Mouse (Mus musculus) spleen, postnatal 14 days (tissue): ENCODE measurements around the gene Fbxo31.
"Not testable (repeated sequence)": the region's sequence is repeated elsewhere in the genome, so short reads cannot be mapped to it uniquely, and the experiment has no call there.

Source experiments
- DNase-seq, 2 experiments: peaks; one replicate each; pipeline ENCODE4 v3.0.0; 2021 to 2022; ENCODE audit warnings: low spot score in 2 of 2

Gene Fbxo31

DNA sequence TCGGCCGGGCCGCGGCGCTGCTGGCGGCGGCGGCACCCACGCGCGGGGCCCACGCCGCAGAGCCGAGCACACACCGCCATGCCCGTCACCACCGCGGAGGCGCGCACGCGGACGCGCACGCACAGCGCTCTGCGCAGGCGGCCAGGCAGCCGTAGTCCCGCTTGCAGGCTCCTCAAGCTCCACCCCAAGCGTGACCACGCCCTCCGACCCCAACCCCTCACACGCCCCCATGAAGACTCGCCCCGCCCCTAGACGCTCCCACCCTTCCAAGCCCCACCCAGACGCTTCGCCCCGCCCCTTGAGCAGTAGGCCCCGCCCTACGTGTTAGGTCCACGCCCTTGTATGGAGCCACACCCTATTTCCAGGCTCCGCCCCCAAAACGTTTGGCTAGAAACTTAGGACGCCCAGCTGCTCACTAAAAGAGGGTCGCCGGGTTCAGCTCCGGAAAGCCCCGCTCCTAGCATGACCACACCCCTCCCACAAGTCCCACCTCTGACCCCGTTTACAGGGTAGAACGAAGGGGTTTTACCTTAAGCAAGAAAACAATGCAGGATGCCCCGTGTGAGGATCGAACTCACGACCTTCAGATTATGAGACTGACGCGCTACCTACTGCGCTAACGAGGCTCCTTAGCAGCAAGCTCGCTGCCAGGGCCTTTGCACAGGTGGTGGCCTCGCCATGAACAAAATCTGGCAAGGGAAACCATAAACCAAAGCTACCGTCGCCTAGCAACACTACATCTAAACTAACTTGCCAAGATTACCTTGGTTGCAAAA, at the start of gene Fbxo31:
Gene Fbxo31 (minus strand): TSS at position 131 of the 776 bp plus-strand sequence.
- peak; percentile 82 to 92 for DNase-seq

DNA sequence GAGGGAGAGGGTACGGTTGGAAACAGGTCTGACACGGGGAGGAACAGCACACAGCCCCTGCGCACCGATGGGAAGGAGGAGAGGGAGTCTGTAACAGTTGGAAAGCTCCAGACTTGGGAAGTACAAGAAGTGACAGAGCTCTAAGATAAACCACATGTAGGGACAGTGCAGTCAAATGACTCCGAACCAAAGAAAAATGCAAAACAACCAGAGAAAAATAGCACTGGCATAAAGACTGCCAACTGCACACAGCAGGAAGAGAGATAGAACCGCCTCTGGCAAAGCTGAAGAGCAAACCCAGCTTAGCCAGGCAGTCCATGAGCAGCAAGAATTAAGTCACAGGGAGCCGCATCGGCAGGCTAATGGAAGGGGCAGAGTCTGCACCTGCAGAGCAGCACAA, 44.4 kb upstream of the Fbxo31 start:
- no peak for DNase-seq

DNA sequence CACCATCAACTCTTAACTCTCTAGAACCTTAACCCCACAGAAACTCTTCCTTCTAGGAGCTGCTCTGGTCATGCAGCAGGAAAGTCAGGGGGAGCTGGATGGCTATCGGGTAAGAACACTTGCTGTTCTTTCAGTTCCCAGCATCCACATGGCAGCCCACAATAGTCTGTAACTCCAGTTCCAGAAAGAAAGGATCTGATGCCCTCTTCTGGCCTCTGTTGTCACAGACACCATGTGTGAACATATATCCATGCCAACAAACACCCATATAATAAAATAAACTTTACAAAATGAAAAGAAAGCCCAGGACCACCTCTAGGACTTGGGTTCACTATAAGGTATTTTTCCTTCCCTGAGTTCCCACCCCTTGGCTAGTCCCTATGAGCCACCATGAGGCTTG, 43.3 kb upstream of the Fbxo31 start:
- no peak for DNase-seq

DNA sequence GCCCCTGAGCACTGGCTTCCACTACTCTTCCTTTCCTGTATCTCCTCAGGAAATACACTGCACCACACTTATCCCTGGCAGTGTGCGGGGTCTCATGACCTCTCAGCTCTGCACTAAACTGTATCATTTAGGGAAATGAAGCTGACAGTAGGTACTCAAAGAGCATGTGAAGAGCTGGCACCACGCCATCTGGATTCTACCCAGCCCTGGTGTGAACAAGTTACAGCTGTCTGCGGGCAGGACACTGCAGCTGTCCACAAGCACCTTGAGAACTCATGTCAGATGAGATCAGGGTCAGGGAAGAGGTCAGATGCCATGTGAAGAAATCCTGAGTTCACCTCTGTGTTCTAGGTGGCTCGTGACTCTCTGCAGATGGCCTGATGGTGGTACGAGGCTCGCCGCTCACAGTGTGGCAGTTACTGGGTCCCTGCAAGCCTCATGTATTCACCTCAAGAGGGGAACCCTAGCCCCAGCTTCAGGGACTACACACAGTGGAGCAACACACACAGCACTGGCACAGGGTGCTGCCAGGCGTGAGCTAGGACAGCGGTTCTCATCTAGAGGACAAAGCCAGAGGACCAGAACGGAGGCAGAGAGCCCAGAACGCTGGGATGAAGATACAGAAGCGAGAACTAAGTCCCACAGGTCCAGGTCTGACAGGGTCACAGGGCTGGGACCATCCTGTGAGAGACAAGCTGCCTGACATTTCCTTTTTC, 42.4 kb upstream of the Fbxo31 start:
- DNase-seq, result no peak

DNA sequence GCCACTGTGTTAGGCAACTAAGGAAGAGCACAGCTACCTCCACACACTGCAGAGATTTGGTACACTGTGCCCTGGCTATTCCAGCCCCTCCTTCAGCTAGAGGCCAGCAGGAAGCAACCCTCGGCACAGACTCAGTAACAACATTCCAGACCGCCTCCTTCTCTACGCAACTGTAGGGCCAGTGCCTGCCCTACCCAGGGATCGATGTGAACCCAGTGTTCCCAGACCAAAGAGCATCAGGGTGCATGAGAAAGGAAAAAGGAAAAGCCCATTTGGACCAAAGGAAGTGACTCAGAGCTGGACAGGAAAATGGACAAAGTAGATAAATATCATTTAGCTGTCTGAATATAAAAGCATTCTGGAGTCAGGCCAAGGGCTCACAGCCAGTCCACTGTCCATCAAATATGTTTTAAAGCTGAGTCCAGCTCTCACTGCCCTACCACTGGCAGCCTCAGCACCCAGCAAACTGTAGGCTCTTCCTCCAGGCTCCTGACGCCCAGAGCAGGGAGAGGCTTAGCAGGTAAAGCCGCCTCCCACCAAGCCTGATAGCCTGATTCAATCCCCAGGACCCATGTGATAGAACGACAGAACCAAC, 40.9 kb upstream of the Fbxo31 start:
- DNase-seq, result no peak

DNA sequence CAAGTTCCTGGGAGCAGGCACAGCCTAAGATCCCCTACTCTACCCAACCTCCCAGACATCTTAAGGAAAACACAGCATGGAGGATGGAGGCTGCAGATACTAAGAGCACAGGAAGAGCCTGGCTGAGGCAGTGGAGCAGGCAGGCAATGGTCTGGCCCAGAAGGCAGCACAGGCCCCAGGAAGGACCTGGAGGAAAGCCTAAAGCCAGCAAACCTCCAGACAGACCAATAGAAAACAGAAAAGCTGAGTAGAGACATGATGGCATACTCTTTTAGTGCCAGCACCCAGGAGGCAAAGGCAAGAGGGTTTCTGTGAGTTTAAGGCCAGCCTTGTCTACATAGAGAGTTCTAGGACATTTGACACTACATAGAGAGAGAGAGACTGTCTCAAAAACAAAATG, 34.8 kb upstream of the Fbxo31 start:
- no peak for DNase-seq

DNA sequence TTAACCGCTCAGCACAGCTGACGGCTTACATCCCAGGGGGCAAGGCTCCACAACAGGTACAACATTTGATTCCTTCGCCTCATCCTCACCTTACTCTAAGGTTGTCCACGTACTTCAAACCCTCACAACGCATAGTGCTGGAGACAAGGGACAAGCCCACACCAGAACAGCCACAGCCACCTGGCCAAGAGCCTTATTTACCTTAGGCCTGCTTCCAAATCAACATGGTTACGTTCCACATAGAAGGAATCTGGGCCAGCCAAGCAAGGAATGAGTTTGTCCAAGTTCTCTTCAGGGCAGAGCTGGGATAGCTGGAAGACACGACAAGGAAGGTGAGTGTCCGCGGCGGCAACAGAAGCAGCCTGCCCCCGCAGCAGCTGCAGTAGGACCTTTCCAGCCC, 31.3 kb upstream of the Fbxo31 start:
- DNase-seq, result no peak

DNA sequence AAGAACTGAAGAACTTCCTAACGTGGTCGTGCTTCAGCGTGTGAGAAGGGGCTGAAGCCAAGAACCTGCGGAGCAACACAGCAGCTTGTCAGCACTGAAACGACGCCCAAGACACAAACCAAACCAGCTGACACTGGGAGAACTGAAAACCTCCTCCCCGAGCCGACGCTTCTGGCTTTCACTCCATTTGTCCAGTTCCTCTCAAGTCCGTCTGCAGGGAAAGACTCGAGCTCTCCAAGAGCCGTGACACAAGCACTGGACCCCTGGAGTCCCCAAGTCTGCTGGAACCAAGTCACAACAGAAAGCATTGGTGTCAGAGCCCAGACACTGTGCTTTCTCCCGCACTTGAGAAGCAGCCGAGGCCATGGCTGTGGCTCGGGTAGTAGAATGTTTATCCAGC, 30.6 kb upstream of the Fbxo31 start:
- DNase-seq, result no peak

DNA sequence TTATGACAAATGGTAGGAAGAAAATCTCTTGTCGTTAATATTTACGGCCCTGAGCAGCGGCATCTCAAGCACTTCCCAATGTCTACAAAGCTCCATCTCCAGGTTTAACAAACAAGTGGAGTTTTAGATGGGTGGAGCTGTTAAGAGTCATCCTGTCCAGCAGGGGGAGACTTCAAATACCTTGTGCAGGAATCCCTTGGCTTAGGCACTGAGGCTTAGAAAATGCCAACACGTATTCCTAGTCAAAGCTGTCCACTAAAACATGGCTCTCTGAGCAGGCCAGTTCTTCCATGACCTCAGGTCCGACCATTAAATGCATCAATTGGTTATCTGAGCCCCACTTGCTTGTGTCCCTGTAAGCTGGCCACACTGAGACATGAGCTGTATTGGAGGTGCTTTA, 29.1 kb upstream of the Fbxo31 start:
- DNase-seq, result no peak

DNA sequence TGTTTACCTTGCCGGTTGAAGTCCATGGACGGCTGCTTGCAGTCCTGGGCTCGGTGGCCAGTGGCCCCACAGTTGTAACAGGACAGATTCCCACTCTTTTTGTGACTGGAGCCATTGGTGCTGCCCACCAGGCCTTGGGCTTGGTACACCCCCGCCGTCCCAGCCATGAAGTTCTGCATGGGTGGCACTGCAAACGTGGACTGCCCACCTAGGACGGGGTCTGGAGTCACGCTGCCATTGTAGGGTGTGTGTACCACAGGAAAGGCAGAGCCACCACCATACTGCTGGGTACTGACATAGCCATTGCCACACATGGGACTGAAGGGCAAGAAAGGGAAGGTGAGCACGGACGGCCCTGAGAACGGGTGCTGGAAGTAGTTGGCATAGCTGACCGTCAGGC, 25.2 kb upstream of the Fbxo31 start:
- no peak for DNase-seq

DNA sequence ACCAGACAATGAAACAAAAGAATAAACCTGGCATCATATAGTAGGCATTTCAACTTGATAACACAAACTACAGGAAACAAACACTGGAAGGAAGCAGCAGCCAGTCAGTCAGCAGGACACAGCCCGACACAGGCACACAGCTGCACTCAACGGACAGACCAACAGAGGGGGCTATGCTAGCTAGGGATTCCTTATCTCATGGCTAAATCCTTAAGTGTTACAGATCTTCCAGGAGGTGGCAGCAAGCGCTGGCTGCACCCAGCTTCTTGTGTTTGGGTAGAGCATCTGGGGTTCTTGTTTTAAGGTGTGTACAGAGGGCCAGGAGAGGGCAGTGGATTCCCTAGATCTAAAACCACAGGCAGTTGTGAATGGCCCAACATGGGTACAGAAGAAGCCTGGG, 24.3 kb upstream of the Fbxo31 start:
- DNase-seq, result no peak

DNA sequence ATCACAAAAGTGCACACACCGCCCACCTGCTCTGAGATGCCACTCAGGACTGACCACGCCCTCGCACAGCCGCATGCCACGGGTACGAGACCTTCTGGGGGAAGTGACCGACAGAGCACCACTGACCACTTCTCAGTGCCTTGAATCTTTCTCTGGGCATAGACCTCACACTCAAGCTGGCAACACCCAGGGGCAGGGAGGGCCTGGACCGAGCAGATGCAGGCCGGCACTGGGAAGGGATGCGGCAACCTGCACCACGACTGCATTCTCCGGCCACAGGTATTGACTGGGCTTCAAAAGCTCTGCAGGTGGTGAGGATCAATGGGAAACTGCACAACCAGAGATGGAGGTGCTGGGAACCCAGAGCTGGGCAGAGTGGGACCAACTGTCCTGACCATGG, 23.8 kb upstream of the Fbxo31 start:
- DNase-seq, result no peak

DNA sequence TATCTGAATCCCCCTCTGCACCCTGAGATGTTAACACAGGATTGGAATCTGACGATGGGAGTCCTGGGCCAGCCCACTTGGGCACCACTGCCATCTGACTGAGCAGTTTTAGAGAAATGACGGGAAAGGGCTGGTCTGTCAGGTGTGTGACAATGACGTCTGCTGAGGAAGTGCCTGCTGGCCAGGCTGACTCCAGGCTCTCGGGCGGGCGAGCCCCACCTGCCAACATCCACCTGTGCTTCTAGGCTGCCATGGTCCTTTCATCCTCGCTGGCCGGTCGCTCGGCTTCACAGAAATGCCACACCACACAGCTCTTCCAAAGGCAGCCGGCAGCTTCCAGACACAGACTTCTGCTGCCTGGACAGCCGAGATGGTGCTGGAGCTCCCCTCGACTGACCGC, 21.2 kb upstream of the Fbxo31 start:
- DNase-seq, result no peak

DNA sequence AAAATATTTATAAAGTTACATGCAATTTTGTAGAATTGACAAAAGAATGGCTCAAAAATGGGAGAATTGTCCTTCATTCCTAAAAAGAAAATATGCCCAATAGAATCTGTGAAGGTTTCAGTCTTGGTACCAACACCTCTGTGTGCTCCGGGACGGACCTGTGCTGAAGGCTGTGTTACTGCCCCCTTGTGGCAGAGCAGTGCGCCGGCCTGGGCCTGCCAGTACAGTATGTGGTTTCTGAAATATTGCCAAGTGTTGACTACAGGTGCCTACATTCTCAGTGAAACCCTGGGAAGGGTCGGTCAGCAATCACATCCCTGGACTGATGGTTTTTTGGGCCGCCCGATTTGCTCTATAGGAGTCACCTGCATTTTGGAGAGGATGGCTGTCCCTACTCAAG, 20.3 kb upstream of the Fbxo31 start:
- DNase-seq, result peak; percentile 53 to 75

DNA sequence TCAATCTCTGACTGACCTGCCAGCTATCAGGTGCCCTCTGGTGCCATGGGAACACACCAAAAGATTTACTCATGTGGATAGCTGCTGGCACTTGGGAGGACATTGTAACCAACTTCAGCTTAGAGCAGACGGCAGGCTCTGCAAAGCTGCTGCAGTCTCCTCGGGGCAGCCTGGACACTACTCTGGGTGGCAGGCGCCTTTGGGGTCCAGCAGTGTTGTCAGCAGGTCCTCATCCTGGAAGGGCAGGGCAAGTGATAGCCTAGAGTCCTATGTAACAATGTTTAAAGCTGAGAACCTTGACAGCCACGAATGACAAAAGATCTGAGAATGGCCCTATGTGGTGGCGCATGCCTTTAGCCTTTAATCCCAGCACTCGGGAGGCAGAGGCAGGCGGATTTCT, 19.6 kb upstream of the Fbxo31 start:
- DNase-seq, result no peak

DNA sequence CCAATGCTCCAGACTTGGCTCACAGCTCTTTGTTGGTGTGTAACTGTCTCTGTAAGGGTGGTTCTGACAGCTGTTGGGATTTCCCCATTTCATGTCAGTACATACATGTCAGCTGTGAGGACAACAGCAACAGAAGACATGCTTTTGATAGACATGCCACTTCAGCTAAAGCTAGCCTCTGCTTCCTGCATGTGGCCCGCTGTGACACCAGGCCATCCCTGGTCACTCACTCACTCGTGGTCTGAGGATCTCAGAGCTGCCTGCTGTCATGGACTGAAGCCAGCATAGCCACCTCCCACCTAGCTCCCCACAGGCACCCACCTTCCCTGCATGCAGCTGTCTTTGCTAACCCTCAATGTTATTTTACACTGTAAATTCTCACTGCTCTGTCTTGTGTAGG, 18.9 kb upstream of the Fbxo31 start:
- not testable (repeated sequence) for DNase-seq

DNA sequence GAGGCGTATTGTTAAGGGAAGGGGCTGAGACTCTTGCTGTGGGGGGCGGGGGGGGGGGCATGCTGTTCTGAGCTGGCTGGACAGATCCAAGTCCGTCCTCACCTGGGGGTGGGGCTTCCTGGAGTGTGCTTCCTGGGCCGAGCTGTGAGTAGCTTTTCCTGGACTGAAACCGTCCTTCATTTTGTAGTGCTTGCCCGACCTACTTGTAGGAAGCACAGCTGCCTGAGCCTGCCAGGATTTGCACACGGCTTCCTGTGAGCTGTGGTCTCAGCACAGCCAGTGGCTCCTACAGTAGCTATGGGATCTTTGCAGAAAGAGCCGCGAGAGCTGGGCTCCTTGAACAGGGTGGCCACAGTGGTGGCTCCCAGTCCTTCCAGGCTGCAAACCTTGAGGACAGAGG, 15.4 kb upstream of the Fbxo31 start:
- no peak for DNase-seq

DNA sequence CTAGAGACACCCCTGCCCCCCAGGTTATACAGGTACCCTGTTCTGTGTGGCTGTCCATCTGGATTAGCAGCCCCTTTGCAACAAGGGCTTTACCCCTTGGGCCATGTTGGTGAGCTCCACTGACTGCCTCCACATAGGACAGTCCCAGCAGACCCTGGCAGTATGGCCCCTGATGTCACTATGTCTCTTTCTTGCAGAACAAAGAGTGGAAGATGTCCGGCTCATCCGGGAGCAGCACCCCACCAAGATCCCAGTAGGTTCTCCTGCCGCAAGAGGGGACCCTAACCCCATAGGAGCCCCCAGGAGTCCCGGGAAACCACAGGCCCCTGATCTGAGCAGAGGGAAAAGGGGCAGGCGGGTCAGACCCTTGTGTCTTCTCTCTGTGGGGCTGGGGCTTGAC, 14.7 kb upstream of the Fbxo31 start:
- no peak for DNase-seq

DNA sequence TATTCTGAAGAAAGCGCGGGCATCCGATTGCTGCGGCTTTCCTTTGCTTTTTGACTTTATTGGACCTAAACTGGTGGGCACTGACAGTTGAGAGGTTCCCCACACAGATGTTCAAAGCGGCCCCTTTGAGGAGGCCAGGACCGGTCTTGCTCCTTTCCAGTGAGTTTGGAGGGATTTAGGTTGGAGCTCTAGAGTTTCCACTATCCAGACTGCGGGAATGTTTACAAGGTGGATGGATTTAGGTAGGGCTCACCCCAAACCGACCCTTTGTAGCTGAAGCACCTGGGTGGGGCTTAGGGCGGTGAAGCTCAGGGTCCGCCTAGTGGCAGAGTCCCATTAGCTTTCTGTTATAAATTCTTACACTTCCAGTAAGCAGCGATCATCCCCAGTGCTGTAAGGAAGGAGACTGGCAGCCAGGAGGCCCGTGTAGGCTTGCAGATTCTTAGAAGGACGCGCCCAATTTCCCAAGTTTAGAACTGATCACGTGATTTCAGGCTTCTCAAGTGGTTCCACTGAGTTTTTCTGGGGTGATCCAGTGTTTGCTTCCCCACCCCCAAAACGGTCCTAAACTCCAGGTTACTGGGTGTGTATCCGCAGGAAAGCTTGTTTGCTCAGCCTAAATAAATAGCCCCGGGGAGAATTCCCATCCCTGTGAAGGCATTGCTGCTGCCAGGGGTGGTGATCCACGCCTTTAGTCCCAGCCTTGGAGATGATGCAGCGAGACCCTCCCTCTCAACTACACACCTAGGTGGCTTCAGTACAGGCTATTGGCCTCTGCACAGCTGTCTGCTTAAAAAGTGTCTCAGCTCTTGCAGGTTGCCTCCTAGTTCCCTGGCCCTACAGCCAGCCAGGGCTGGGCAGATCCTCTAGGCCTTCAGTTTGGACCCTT, 12.8 kb upstream of the Fbxo31 start:
- DNase-seq, result peak in 1 of 2 experiments; percentile 47

DNA sequence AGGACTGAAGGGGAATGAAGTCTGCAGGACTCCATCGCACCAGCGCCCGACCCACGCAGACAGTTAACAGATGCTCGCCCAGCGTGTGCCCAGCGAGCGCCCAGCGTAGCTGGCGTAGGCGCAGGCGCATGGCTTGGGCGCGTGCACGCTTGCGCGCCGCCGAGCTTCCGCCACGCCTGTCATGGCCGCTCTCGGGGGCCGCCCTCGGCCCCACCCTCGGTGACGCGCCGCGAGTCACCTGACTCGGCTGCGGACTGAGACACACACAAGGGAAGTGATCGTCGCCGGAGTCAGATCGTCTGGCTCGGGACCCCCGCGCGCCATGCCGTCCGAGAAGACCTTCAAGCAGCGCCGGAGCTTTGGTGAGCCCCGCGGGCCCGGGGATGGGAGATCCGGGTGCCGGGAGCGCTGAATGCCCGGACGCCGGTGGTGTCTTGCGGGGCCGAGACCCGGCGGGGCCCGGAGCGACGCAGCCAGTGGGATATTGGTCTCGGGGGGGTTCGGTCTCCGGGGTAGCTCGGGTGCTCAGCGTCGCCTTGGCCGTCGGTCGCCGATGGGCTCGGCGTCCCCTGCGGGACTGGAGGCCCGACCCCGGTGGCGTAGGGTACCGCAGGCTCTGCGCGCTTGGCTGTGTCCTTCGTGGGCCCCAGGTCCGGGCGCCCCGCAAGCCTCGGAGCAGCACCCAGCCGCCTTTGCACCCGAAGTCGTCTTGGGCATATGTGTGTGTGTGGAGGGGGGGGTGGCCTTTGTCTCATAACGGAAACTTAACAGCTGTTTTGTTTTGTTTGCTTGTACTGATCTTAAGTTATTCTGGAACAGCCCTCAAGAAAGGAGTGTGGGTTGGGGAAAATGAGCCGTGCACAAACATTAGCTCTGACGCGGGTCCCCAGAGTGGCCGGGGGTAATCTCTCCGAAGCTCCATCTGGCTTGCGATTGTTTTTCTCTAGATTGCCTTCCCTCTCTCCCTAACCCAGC, 11.9 kb upstream of the Fbxo31 start, which contains the start of gene Map1lc3b:
Gene Map1lc3b (plus strand): TSS at position 159 of the 975 bp plus-strand sequence.
- DNase-seq, result peak; percentile 96 to 99
